Mouse (Mus musculus): ENCODE measurements around the gene Bcr. TPM values are rescaled to one million over a fixed set of nuclear protein-coding genes. Genes with fewer than 3 reads are reported as not detected.

Bcr gene
- total and polyA plus RNA-seq, 2 experiments from 2014 or later: 10.1 to 49.6 TPM

GRCm38 (mm10) chr10:75231876-75232275 is 171.5 kb downstream of the Bcr start:
- no peaks in the 10 kb centered on the region for H3K27me3 ChIP-seq (ENCODE audit: insufficient read depth, low read length)
- no peak overlapping the region for H3K4me2 ChIP-seq (ENCODE audit: low read depth)
- H3K9ac ChIP-seq: no peak overlapping the region
- no peak for DNase-seq
- no peak overlapping the region for H3K27ac ChIP-seq (ENCODE audit: low read depth, low read length)
- no peak for TF ChIP-seq CTCF (IDR thresholded peaks at IDR 0.05; ENCODE audit: low read depth)
- peaks cover 27% of the 10 kb centered on the region for H3K36me3 ChIP-seq (ENCODE audit: insufficient read depth)
- no peak for ATAC-seq
- no peaks in the 10 kb centered on the region for H3K4me1 ChIP-seq (ENCODE audit: insufficient read depth)
- H3K9me3 ChIP-seq (ENCODE audit: low read length): no peaks in the 10 kb centered on the region
- 71% methylated on average over 1 of the region's 1 CpGs for WGBS
- H3K4me3 ChIP-seq (ENCODE audit: low read depth, low read length): no peak overlapping the region

DNA sequence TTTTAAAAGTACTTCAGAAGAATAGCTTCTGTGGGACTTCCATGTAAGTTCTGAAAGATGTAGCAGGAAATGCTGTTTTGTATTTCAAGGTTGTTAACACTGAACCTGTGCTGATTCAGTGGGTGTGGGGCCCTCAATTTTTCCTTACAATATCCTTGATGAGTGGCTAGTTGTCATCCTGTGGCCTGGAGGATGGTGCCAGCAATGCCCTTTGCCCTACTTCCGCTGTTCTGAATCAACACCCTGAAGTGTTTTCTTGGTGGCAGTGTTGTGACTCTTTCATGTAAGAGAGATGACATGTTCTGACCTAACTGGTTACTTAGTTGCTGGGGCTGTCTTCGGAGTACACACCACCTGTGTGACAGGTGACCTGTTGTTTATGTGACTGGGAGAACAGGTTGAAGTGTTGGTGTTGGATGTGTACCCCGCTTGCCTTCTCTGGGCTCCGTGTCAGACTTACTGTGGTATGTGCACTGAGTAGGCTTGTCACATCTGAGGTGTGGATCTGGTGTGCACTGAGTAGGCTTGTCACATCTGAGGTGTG is 172.3 kb downstream of the Bcr start:
- no peak overlapping the region for H3K9ac ChIP-seq
- no peaks in the 10 kb centered on the region for H3K4me1 ChIP-seq (ENCODE audit: insufficient read depth)
- WGBS: 96% methylated on average over 4 of the region's 4 CpGs
- H3K27ac ChIP-seq (ENCODE audit: low read depth, low read length): no peak overlapping the region
- H3K9me3 ChIP-seq (ENCODE audit: low read length): no peaks in the 10 kb centered on the region
- no peaks in the 10 kb centered on the region for H3K27me3 ChIP-seq (ENCODE audit: insufficient read depth, low read length)
- TF ChIP-seq CTCF (IDR thresholded peaks at IDR 0.05; ENCODE audit: low read depth): no peak
- no peak for ATAC-seq
- DNase-seq: no peak
- no peak overlapping the region for H3K4me2 ChIP-seq (ENCODE audit: low read depth)
- H3K4me3 ChIP-seq (ENCODE audit: low read depth, low read length): no peak overlapping the region
- peaks cover 27% of the 10 kb centered on the region for H3K36me3 ChIP-seq (ENCODE audit: insufficient read depth)

DNA sequence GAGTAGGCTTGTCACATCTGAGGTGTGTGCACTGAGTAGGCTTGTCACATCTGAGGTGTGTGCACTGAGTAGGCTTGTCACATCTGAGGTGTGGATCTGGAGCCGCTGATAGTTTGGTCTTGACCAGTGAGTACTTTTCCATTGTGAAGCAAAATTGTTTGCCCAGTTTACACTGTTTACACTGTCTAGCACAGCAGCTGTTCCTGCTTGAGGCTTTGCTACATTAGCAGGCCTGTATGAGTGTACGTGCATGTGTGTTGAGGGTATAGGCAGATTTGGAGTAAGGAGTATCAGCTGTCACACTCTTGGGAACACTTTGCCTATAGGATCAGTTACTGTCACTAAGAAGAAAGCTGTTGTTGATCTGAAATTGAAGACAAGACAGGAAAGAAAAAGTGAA is 173.1 kb downstream of the Bcr start:
- Histone ChIP-seq H3K4me2 (ENCODE audit: low read depth) (no peak overlapping the region), H3K27me3 (ENCODE audit: insufficient read depth, low read length) (no peaks in the 10 kb centered on the region), H3K9me3 (ENCODE audit: low read length) (no peaks in the 10 kb centered on the region), H3K9ac (no peak overlapping the region), H3K4me3 (ENCODE audit: low read depth, low read length) (no peak overlapping the region), H3K4me1 (ENCODE audit: insufficient read depth) (no peaks in the 10 kb centered on the region), H3K36me3 (ENCODE audit: insufficient read depth) (peaks cover 27% of the 10 kb centered on the region), H3K27ac (ENCODE audit: low read depth, low read length) (no peak overlapping the region)
- TF ChIP-seq CTCF (IDR thresholded peaks at IDR 0.05; ENCODE audit: low read depth): no peak
- WGBS: 57% methylated on average over 2 of the region's 2 CpGs
- ATAC-seq: no peak
- no peak for DNase-seq

Other genes starting within 250 kb of the Bcr start
- gene Gnaz, start 93.4 kb upstream of the Bcr start, total RNA-seq (2014; rRNA removed): 127 and 140 TPM in 2 replicates
- gene Gnaz, start 93.4 kb upstream of the Bcr start, polyA plus RNA-seq (2015; fragmentation: Nextera tagmentation; extraction: Ambion mirVana): 76.7 and 106 TPM in 2 replicates
- 0.23 and 0.24 TPM in 2 replicates for gene Rsph14, start 28.0 kb upstream of the Bcr start, total RNA-seq (2014; rRNA removed)
- 0.90 and 1.1 TPM in 2 replicates for gene Rsph14, start 28.0 kb upstream of the Bcr start, polyA plus RNA-seq (2015; fragmentation: Nextera tagmentation; extraction: Ambion mirVana)
- gene Rab36, start 23.5 kb upstream of the Bcr start, total RNA-seq (2014; rRNA removed): 20.1 and 24.4 TPM in 2 replicates
- 17.9 and 26.8 TPM in 2 replicates for gene Rab36, start 23.5 kb upstream of the Bcr start, polyA plus RNA-seq (2015; fragmentation: Nextera tagmentation; extraction: Ambion mirVana)
- 46.1 and 64.5 TPM in 2 replicates for gene Specc1l, start 151.5 kb downstream of the Bcr start, total RNA-seq (2014; rRNA removed)
- 16.2 and 21.4 TPM in 2 replicates for gene Specc1l, start 151.5 kb downstream of the Bcr start, polyA plus RNA-seq (2015; fragmentation: Nextera tagmentation; extraction: Ambion mirVana)